Mouse (Mus musculus) heart, adult 2 months (tissue): ENCODE measurements around the gene Elmod1. TPM values are rescaled to one million over a fixed set of nuclear protein-coding genes. Genes with fewer than 3 reads are reported as not detected.
"Not testable (repeated sequence)": the region's sequence is repeated elsewhere in the genome, so short reads cannot be mapped to it uniquely, and the experiment has no call there.

Experiments used
- DNase-seq, 2 experiments: peaks; one replicate each; pipeline ENCODE4 v3.0.0; 2021
- H3K27ac ChIP-seq: fragments of 200-600 bp; 2 replicates; pipeline ENCODE4 v1.8.1; 2022
- H3K27me3 ChIP-seq: fragments of 200-500 bp; 2 replicates; pipeline ENCODE4 v1.6.1; 2012; ENCODE audit warnings: mild to moderate bottlenecking, low read length, inconsistent platforms, mixed read lengths; ENCODE audit not compliant: control insufficient read depth, insufficient read depth
- H3K36me3 ChIP-seq: fragments of 200-500 bp; 2 replicates; pipeline ENCODE4 v1.6.1; 2012; ENCODE audit warnings: low read length, inconsistent platforms; ENCODE audit not compliant: control insufficient read depth, insufficient read depth
- H3K4me1 ChIP-seq: fragments of 200-500 bp; 2 replicates; pipeline ENCODE4 v1.6.1; 2011; ENCODE audit warnings: low read length; ENCODE audit not compliant: control insufficient read depth, insufficient read depth
- H3K4me3 ChIP-seq: fragments of 200-600 bp; 2 replicates; pipeline ENCODE4 v1.8.1; 2022
- H3K79me2 ChIP-seq: fragments of 200-500 bp; replicated peaks from 2 replicates; pipeline ENCODE4 v1.6.1; 2012; ENCODE audit warnings: mild to moderate bottlenecking, inconsistent platforms, low read length, moderate library complexity, mixed read lengths; ENCODE audit not compliant: control insufficient read depth, insufficient read depth
- H3K9ac ChIP-seq: fragments of 200-500 bp; 2 replicates; pipeline ENCODE4 v1.6.1; 2012; ENCODE audit warnings: low read depth, mild to moderate bottlenecking, control low read depth, inconsistent platforms, low read length, mixed read lengths
- CTCF ChIP-seq: fragments of 200-600 bp; IDR thresholded peaks from 2 replicates; pipeline ENCODE4 v1.8.1; 2022; ENCODE audit warnings: antibody characterized with exemption, mild to moderate bottlenecking, moderate library complexity
- EP300 ChIP-seq: fragments of 200-500 bp; IDR thresholded peaks from 2 replicates; pipeline ENCODE4 v1.6.1; 2011; ENCODE audit warnings: low read depth, low read length, control low read depth; ENCODE audit not compliant: insufficient read depth
- POLR2A ChIP-seq: fragments of 200-500 bp; IDR thresholded peaks from 2 replicates; pipeline ENCODE4 v1.6.1; 2011; ENCODE audit warnings: mild to moderate bottlenecking, low read depth, low read length, control low read depth; ENCODE audit not compliant: insufficient read depth
- WGBS: fragments of 180-500 bp; shearing (Covaris S2); methylation state at CpG from one replicate; pipeline ENCODE4 v1.1.7; 2018; 5-methylcytosine and 5-hydroxymethylcytosine counted together
- intact Hi-C: fragments of 180-260 bp; cut with DNase I; formaldehyde crosslinking; loops from one replicate; pipeline ENCODE4 v1.15.1; 2025
- long read RNA-seq: library from polyadenylated mRNA; stranded (forward); transcript quantifications from one replicate; pipeline ENCODE4 v2.0.0, GENCODE M21; 2021
- polyA plus RNA-seq: library from polyadenylated mRNA; depleted of rRNA; stranded (reverse); fragments of >200 nt; gene quantifications from 2 replicates; pipeline ENCODE4 v1.2.3, GENCODE M21; 2012; rRNA removed
- total RNA-seq, 2 experiments: library from RNA; stranded (reverse); gene quantifications; 2 replicates each; pipeline ENCODE4 v1.2.3; 2021

The Elmod1 gene
- total RNA-seq (under 1 TPM; 0.10 to 0.18 TPM), polyA plus RNA-seq (0.06 and 0.20 TPM in 2 replicates)
- long read RNA-seq = 0 reads

GRCm38 (mm10) chr9:53975122-53975518 lies at the start of gene Elmod1:
Gene Elmod1, minus strand, starts transcription at chr9:53975301.
- H3K27me3 ChIP-seq = peaks cover 1% of the 10 kb centered on the region
- intact Hi-C loops = no loop called here

GRCm38 (mm10) chr9:54022795-54023194 lies 47.7 kb upstream of the Elmod1 start:
- Histone ChIP-seq H3K9ac (no peak overlapping the region), H3K79me2 (no peaks in the 10 kb centered on the region), H3K36me3 (no peaks in the 10 kb centered on the region), H3K4me1 (no peaks in the 10 kb centered on the region), H3K4me3 (no peak overlapping the region), H3K27me3 (no peaks in the 10 kb centered on the region), H3K27ac (no peak overlapping the region)
- WGBS = 20% methylated on average over 3 of the region's 3 CpGs
- TF ChIP-seq EP300 = no peak
- no peak for DNase-seq
- intact Hi-C loops = no loop called here

More at GRCm38 (mm10) chr9:53975122-53975518, at the start of gene Elmod1:
- H3K36me3 ChIP-seq = no peaks in the 10 kb centered on the region
- peak within 1 kb of the TSS; percentile 15; the same call in 1 of the 2 replicates for H3K4me3 ChIP-seq
- 3% methylated on average over 34 of the region's 36 CpGs for WGBS
- no peak for DNase-seq
- no peak within 1 kb of the TSS for H3K9ac ChIP-seq
- no peaks in the 10 kb centered on the region for H3K4me1 ChIP-seq
- TF ChIP-seq EP300 (no peak), POLR2A (no peak), CTCF (peak; percentile 45)
- no peak within 1 kb of the TSS for H3K27ac ChIP-seq
- no peaks in the 10 kb centered on the region for H3K79me2 ChIP-seq

DNA sequence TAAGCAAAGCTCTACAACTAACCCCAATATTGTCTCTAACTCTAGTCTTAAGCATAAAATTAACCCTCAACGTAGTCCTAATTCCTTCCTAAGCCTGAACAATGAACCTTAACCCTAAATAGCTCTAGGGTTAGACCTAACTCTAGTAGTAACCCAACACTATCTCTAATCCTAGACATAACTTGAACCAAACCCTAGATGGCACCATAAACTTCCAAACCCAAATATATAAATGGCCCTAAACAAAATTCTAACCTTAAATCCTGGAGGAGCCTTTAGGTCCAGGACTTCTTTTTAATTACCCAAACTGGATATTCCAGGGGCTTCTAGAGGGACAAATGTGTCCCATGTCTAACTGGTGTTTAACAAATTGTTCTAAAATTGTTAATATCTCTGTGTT lies 19.4 kb upstream of the Elmod1 start:
- H3K4me1 ChIP-seq = no peaks in the 10 kb centered on the region
- H3K27ac ChIP-seq = no peak overlapping the region
- DNase-seq = no peak
- no peaks in the 10 kb centered on the region for H3K27me3 ChIP-seq
- H3K79me2 ChIP-seq = no peaks in the 10 kb centered on the region
- WGBS = 44% methylated on average over 1 of the region's 1 CpGs
- H3K36me3 ChIP-seq = no peaks in the 10 kb centered on the region
- H3K4me3 ChIP-seq = no peak overlapping the region
- TF ChIP-seq EP300 (no peak), POLR2A (no peak), CTCF (no peak)
- H3K9ac ChIP-seq = no peak overlapping the region
- intact Hi-C loops = loop anchor here (5.0 kb wide), 2 partner anchors 328 to 343 kb away; no protein-coding TSS in a partner anchor

GRCm38 (mm10) chr9:53992567-53992966 lies 17.5 kb upstream of the Elmod1 start:
- H3K79me2 ChIP-seq, H3K4me1 ChIP-seq, H3K27me3 ChIP-seq, H3K4me3 ChIP-seq, H3K27ac ChIP-seq, H3K36me3 ChIP-seq, H3K9ac ChIP-seq, DNase-seq: not testable (repeated sequence)
- intact Hi-C loops = loop anchor here (5.0 kb wide), 2 partner anchors 330 to 345 kb away; no protein-coding TSS in a partner anchor

DNA sequence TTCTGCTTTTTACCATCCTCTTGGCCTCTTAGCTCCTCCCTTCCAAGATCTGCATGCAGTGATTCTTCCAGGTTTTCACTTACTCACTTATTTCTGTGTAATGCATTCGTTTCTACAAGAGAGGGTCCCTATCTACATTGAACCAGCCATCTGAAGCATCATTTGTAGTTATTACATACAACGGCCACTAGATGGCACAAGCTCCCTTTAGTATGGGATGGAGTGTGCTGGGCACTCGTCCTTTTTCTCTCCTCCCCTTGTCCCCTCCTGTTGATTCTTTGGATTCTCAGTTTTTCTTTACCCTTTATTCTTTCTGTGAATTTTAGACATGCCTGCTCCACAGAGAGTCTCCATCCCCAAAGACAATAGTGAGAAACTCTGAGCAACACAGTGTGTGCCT lies 15.8 kb upstream of the Elmod1 start:
- DNase-seq = no peak
- H3K27me3 ChIP-seq = no peaks in the 10 kb centered on the region
- intact Hi-C loops = loop anchor here (2.0 to 5.0 kb wide), 3 partner anchors 122 to 346 kb away; no protein-coding TSS in a partner anchor
- no peak overlapping the region for H3K9ac ChIP-seq
- no peaks in the 10 kb centered on the region for H3K4me1 ChIP-seq
- no peaks in the 10 kb centered on the region for H3K79me2 ChIP-seq
- TF ChIP-seq CTCF (peak; percentile 90), EP300 (no peak)
- no peak overlapping the region for H3K27ac ChIP-seq
- H3K36me3 ChIP-seq = no peaks in the 10 kb centered on the region
- no peak overlapping the region for H3K4me3 ChIP-seq
- WGBS = 2% methylated on average over 3 of the region's 3 CpGs

- no peak for DNase-seq
- TF ChIP-seq EP300 (no peak), CTCF (peak; percentile 56), POLR2A (no peak)
- WGBS = 29% methylated on average over 3 of the region's 3 CpGs
- no peak overlapping the region for H3K4me3 ChIP-seq
- no peaks in the 10 kb centered on the region for H3K79me2 ChIP-seq
- no peaks in the 10 kb centered on the region for H3K4me1 ChIP-seq
- H3K9ac ChIP-seq = no peak overlapping the region
- no peaks in the 10 kb centered on the region for H3K36me3 ChIP-seq
- no peak overlapping the region for H3K27ac ChIP-seq
- intact Hi-C loops = loop anchor here (10.0 kb wide), 1 partner anchor 162 kb away; no protein-coding TSS in a partner anchor
- H3K27me3 ChIP-seq = no peaks in the 10 kb centered on the region
Observed at GRCm38 (mm10) chr9:53986972-53987371, 11.9 kb upstream of the Elmod1 start.

DNA sequence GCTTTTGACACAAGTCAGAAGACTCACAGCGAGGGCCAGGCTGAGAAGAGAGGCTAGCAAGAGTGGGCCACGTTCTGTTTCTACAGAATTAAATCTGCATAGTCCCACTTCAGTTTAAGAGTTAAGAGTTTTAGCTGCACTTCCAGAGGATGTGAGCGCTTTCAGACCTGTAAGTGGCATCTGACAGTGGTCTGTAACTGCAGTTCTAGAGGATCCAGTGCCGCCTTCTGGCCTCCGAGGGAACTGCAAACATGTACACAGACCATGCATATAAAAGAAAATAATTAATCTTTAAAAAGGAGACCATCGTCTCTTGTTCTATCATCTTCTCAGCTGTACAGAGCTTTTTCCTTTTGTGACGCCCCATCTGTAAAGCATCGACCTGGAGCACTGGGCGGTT lies 9.8 kb upstream of the Elmod1 start:
- 33% methylated on average over 9 of the region's 9 CpGs for WGBS
- no peaks in the 10 kb centered on the region for H3K27me3 ChIP-seq

More for the DNA sequence above, 9.8 kb upstream of the Elmod1 start:
- Histone ChIP-seq H3K9ac (no peak overlapping the region), H3K79me2 (no peaks in the 10 kb centered on the region), H3K27ac (no peak overlapping the region), H3K36me3 (no peaks in the 10 kb centered on the region), H3K4me3 (no peak overlapping the region), H3K4me1 (no peaks in the 10 kb centered on the region)
- TF ChIP-seq CTCF (peak; percentile 58), POLR2A (no peak)
- no peak for DNase-seq
- intact Hi-C loops = loop anchor here (10.0 kb wide), 1 partner anchor 160 kb away; no protein-coding TSS in a partner anchor
